Mouse (Mus musculus) forebrain, embryonic 10.5 days (tissue): ENCODE measurements around the gene Ramp3. TPM values are rescaled to one million over a fixed set of nuclear protein-coding genes. Genes with fewer than 3 reads are reported as not detected.

Source experiments
- DNase-seq: peaks from one replicate; pipeline ENCODE4 v3.0.0-alpha.2; 2017; ENCODE audit warnings: low spot score; ENCODE audit errors: extremely low spot score
- H3K27ac ChIP-seq: fragments of 300-500 bp; sonication (generic); 2 replicates; pipeline ENCODE4 v1.5.1; 2016; ENCODE audit warnings: mild to moderate bottlenecking
- H3K27me3 ChIP-seq: fragments of 300-500 bp; sonication (generic); 2 replicates; pipeline ENCODE4 v1.6.1; 2016; ENCODE audit warnings: mild to moderate bottlenecking; ENCODE audit not compliant: poor library complexity, severe bottlenecking
- H3K36me3 ChIP-seq: fragments of 300-500 bp; sonication (generic); replicated peaks from 2 replicates; pipeline ENCODE4 v1.6.1; 2016; ENCODE audit warnings: mild to moderate bottlenecking, moderate library complexity
- H3K4me1 ChIP-seq: fragments of 300-500 bp; sonication (generic); 2 replicates; pipeline ENCODE4 v1.6.1; 2016
- H3K4me3 ChIP-seq: fragments of 300-500 bp; sonication (generic); 2 replicates; pipeline ENCODE4 v1.5.1; 2016; ENCODE audit warnings: mild to moderate bottlenecking, moderate library complexity
- H3K9me3 ChIP-seq: fragments of 300-500 bp; sonication (generic); 2 replicates; pipeline ENCODE4 v1.6.1; 2016; ENCODE audit warnings: mild to moderate bottlenecking, moderate library complexity
- WGBS: fragments of 180-500 bp; shearing (Covaris S2); methylation state at CpG from one replicate; pipeline ENCODE4 v1.1.7; 2016; 5-methylcytosine and 5-hydroxymethylcytosine counted together
- polyA plus RNA-seq: library from polyadenylated mRNA; unstranded; fragments of >200 nt; fragmentation: Nextera tagmentation; extraction: Ambion mirVana; gene quantifications from 2 replicates; pipeline ENCODE4 v1.2.1, GENCODE M21; 2016

Gene Ramp3
- polyA plus RNA-seq, result 5.4 and 5.6 TPM in 2 replicates

DNA sequence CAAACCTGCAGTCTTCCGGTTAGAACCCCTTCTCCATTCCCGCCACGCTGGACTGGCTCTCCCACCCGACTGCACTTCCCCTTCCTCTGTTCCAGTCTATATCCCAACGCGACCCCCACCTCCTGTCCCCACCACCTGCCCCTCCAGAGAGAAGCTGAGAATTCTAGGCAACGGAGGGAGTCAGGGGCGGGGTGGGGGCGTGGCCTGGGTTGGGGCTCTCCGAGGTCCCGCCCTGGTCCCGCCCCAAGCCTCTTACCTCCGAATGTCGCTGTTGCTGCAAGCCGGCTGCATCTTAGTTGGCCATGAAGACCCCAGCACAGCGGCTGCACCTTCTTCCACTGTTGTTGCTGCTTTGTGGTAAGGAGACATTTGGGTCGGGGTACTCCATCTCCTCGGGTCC is at the start of gene Ramp3:
Gene Ramp3, plus strand, starts transcription at position 251 of the 400 bp plus-strand sequence.
- no peaks in the 10 kb centered on the region for H3K36me3 ChIP-seq
- 0% methylated on average over 18 of the region's 18 CpGs for WGBS
- no peaks in the 10 kb centered on the region for H3K9me3 ChIP-seq
- H3K4me3 ChIP-seq, result peak within 1 kb of the TSS; percentile 57
- peak within 1 kb of the TSS; percentile 73 for H3K27ac ChIP-seq
- peak; percentile 72 for DNase-seq
- H3K27me3 ChIP-seq, result peaks cover 33% of the 10 kb centered on the region
- peaks cover 28% of the 10 kb centered on the region for H3K4me1 ChIP-seq

- Histone ChIP-seq H3K4me1 (no peaks in the 10 kb centered on the region), H3K4me3 (no peak overlapping the region), H3K27me3 (no peaks in the 10 kb centered on the region), H3K36me3 (peaks cover 100% of the 10 kb centered on the region), H3K27ac (no peak overlapping the region), H3K9me3 (no peaks in the 10 kb centered on the region)
- no peak for DNase-seq
- WGBS, result 93% methylated on average over 12 of the region's 12 CpGs
These were observed 42.8 kb upstream of the Ramp3 start for GRCm38 (mm10) chr11:6615250-6616205.

DNA sequence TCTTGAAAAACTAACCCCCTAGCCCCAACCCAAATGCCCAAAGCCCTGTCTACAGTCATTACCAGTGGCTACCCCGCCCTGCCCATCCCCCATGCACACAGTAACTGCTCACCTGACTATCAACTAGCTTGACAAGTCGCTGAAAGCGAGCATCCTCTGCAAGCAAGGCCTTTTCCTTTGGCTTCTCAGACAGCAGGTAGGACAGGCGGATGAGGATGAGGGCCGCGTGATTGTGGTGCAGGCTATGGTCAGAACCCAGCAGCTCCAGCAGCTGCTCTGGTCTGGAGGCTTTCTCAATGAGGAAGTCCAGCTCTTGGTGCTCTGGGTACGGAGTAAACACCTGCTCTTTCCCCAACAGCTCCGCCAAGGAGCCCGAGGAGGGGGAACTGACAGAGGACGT is 34.6 kb upstream of the Ramp3 start:
- WGBS, result 92% methylated on average over 10 of the region's 10 CpGs
- DNase-seq, result no peak
- no peaks in the 10 kb centered on the region for H3K9me3 ChIP-seq
- H3K4me3 ChIP-seq, result peak overlapping the region; percentile 81; the same call in 1 of the 2 replicates
- H3K27ac ChIP-seq, result no peak overlapping the region
- peaks cover 62% of the 10 kb centered on the region for H3K36me3 ChIP-seq
- H3K27me3 ChIP-seq, result no peaks in the 10 kb centered on the region
- H3K4me1 ChIP-seq, result peaks cover 28% of the 10 kb centered on the region

GRCm38 (mm10) chr11:6624619-6625382 is 33.5 kb upstream of the Ramp3 start:
- no peak for DNase-seq

DNA sequence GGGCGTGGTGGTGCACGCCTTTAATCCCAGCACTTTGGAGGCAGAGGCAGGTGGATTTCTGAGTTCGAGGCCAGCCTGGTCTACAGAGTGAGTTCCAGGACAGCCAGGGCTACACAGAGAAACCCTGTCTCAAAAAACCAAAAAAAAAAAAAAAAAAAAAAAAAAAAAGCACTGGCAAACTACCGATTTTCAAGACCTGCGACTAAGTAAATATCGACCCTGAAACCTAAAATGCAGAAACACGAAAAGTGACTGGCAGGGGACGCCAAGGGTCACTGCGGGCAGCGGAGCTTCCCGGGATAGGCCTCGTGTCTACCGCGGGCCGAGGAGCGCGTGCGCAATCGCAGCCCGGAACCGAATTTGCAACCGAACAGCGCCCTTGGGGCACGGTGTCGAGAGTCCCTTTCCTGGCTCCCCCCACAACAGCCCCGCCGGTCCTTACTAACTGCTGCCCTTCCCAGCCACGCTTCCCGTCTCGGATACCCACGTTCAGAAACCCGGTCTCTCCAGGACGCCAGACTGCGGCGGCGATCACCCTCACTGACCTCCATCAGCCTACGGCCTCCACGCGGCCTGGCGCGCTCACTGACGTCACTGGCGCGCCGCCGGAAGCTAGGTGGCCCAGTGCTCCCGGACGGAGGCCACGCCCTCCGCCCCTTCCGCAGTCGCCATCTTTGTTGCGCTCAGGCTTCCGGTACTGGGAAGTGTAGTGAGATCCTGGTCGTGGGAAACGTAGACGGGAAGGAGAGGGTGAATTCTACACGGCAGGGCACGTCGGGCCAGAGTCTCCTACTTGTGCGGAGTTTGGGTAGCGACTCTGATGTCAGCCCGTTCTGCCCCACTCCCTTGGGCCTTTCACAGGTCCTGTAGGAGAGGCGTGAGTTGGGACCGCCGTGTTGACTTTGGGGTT is 32.6 kb upstream of the Ramp3 start, which contains the start of gene Tbrg4:
Gene Tbrg4, minus strand, starts transcription at position 590 of the 910 bp plus-strand sequence.
- peaks cover 28% of the 10 kb centered on the region for H3K4me1 ChIP-seq
- peaks cover 42% of the 10 kb centered on the region for H3K36me3 ChIP-seq
- no peaks in the 10 kb centered on the region for H3K27me3 ChIP-seq
- peak within 1 kb of the TSS; percentile 81 for H3K4me3 ChIP-seq
- no peaks in the 10 kb centered on the region for H3K9me3 ChIP-seq
- WGBS, result under 1% methylated on average over 66 of the region's 66 CpGs
- DNase-seq, result peak; percentile 92
- peak within 1 kb of the TSS; percentile 95 for H3K27ac ChIP-seq

More at GRCm38 (mm10) chr11:6624619-6625382, 33.5 kb upstream of the Ramp3 start:
- peak overlapping the region; percentile 95 for H3K27ac ChIP-seq
- no peaks in the 10 kb centered on the region for H3K9me3 ChIP-seq
- peak overlapping the region; percentile 81 for H3K4me3 ChIP-seq
- no peaks in the 10 kb centered on the region for H3K27me3 ChIP-seq
- peaks cover 51% of the 10 kb centered on the region for H3K36me3 ChIP-seq
- H3K4me1 ChIP-seq, result peaks cover 28% of the 10 kb centered on the region
- 75% methylated on average over 14 of the region's 14 CpGs for WGBS

DNA sequence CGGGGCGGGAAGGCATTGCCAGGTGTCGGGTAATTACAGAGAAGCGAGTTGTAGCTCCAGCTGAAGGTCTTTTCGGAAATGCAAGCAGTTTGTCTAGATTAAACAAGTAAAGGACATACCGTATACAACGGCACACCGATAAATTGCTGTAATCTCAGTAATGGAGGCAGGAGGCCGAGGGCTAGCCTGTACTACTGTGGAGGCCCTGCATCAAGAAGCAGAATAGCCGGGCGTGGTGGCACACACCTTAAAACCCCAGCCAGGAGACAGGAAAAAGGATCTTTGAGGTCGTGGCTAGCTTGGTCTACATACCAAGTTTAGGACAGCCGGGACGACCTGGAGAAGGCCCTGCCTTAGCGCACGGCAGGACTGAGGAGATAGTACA is 31.9 kb upstream of the Ramp3 start:
- H3K9me3 ChIP-seq, result no peaks in the 10 kb centered on the region
- DNase-seq, result no peak
- 14% methylated on average over 16 of the region's 16 CpGs for WGBS
- peaks cover 35% of the 10 kb centered on the region for H3K36me3 ChIP-seq
- H3K27ac ChIP-seq, result peak overlapping the region; percentile 95
- H3K27me3 ChIP-seq, result no peaks in the 10 kb centered on the region
- peaks cover 28% of the 10 kb centered on the region for H3K4me1 ChIP-seq
- H3K4me3 ChIP-seq, result peak overlapping the region; percentile 81

GRCm38 (mm10) chr11:6627731-6628130 is 30.6 kb upstream of the Ramp3 start:
- Histone ChIP-seq H3K27me3 (no peaks in the 10 kb centered on the region), H3K9me3 (no peaks in the 10 kb centered on the region), H3K4me3 (no peak overlapping the region), H3K36me3 (peaks cover 22% of the 10 kb centered on the region), H3K4me1 (peaks cover 28% of the 10 kb centered on the region), H3K27ac (no peak overlapping the region)
- 95% methylated on average over 4 of the region's 4 CpGs for WGBS
- no peak for DNase-seq

DNA sequence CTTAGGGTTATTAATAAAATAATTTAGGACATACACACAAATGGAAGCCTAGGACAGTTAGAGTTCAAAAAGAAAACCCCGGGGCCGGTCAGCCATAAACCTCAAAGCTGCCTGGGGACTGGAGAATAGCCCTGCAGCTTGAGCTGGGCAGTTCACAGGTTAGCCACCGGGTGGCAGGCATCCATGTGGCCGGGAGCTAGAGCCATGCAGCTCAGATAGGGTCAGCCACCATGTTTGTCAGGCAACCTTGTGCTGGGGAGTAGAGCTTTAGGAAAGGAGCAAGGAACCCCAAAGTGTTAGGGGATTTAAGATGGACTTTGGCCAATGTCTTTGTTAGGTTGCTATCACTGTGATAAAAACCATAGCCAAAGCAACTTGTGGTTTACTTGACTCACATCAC is 29.8 kb upstream of the Ramp3 start:
- H3K4me1 ChIP-seq, result peaks cover 24% of the 10 kb centered on the region
- H3K4me3 ChIP-seq, result no peak overlapping the region
- no peak overlapping the region for H3K27ac ChIP-seq
- WGBS, result 31% methylated on average over 4 of the region's 4 CpGs
- no peaks in the 10 kb centered on the region for H3K9me3 ChIP-seq
- peaks cover 13% of the 10 kb centered on the region for H3K36me3 ChIP-seq
- DNase-seq, result peak; percentile 59
- no peaks in the 10 kb centered on the region for H3K27me3 ChIP-seq

DNA sequence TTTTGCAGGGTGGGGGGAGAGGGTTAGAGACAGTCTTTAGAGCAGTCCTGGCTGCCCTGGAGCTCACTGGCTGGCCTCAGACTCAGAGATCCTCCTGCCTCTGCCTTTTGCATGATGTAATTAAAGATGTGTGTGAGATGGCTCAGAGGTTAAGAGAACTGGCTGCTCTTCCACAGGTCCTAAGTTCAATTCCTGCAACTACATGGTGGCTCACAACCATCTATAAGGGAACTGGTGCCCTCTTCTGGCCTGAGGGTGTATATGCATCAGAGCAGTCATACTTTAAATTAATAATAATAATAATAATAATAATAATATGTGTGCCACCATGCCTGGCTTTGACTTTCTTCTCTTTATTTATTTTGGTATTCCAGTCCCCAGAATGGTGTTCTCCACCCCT is 28.7 kb upstream of the Ramp3 start:
- Histone ChIP-seq H3K36me3 (peaks cover 3% of the 10 kb centered on the region), H3K27me3 (no peaks in the 10 kb centered on the region), H3K4me3 (no peak overlapping the region), H3K9me3 (no peaks in the 10 kb centered on the region), H3K4me1 (peaks cover 13% of the 10 kb centered on the region), H3K27ac (no peak overlapping the region)
- no peak for DNase-seq

GRCm38 (mm10) chr11:6636150-6636549 is 22.2 kb upstream of the Ramp3 start:
- H3K4me3 ChIP-seq, result no peak overlapping the region
- no peaks in the 10 kb centered on the region for H3K9me3 ChIP-seq
- H3K4me1 ChIP-seq, result no peaks in the 10 kb centered on the region
- H3K27ac ChIP-seq, result no peak overlapping the region
- 74% methylated on average over 8 of the region's 8 CpGs for WGBS
- H3K27me3 ChIP-seq, result no peaks in the 10 kb centered on the region
- DNase-seq, result no peak
- no peaks in the 10 kb centered on the region for H3K36me3 ChIP-seq

GRCm38 (mm10) chr11:6638537-6638936 is 19.8 kb upstream of the Ramp3 start, which contains the start of gene Wap:
Gene Wap (minus strand): TSS chr11:6638637.
- Histone ChIP-seq H3K27ac (no peak within 1 kb of the TSS), H3K4me1 (no peaks in the 10 kb centered on the region), H3K36me3 (no peaks in the 10 kb centered on the region), H3K4me3 (no peak within 1 kb of the TSS), H3K9me3 (no peaks in the 10 kb centered on the region), H3K27me3 (no peaks in the 10 kb centered on the region)
- 88% methylated on average over 4 of the region's 4 CpGs for WGBS
- DNase-seq, result no peak

- H3K4me1 ChIP-seq, result no peaks in the 10 kb centered on the region
- H3K27me3 ChIP-seq, result no peaks in the 10 kb centered on the region
- H3K4me3 ChIP-seq, result no peak overlapping the region
- no peaks in the 10 kb centered on the region for H3K9me3 ChIP-seq
- no peak for DNase-seq
- no peaks in the 10 kb centered on the region for H3K36me3 ChIP-seq
- H3K27ac ChIP-seq, result no peak overlapping the region
- WGBS, result 75% methylated on average over 6 of the region's 6 CpGs
These were observed 19.2 kb upstream of the Ramp3 start for GRCm38 (mm10) chr11:6639072-6639471.
